Mouse (Mus musculus): ENCODE measurements around the gene Ube2f.
A peak's percentile ranks its signal among the peaks of the same experiment; 100 is the strongest.

Ube2f gene

GRCm38 (mm10) chr1:91249564-91250414 is at the start of gene Ube2f:
TSS of gene Ube2f (plus strand) at chr1:91250304.
- DNase-seq (ENCODE audit: inconsistent age in 2 of 2, low spot score in 1 of 2) = peak; percentile 96 to 97

- DNase-seq (ENCODE audit: inconsistent age in 2 of 2, low spot score in 1 of 2) = no peak
These were observed 49.0 kb upstream of the Ube2f start for GRCm38 (mm10) chr1:91201122-91201521.

- DNase-seq (ENCODE audit: inconsistent age in 2 of 2, low spot score in 1 of 2) = no peak
These were observed 45.8 kb upstream of the Ube2f start for GRCm38 (mm10) chr1:91204221-91204765.

DNA sequence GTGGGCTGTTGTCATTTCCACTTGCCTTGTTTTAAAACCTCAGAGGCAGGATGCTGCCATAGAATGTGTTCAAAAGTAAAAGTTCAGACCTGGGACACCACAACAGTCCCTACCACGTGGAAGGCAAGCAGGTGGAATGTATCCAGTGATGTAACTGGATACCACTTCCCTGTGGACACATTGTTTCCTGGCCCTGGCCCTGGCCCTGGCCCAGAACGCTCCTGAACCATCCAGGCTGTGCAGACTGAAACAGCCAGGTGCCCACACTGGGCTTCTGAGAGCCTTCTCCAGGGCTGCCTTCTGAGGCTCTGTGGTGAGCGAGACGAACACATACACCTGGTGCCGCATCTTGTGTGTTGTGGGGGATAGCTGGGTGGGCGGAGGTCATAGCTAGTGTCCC is 44.5 kb upstream of the Ube2f start:
- DNase-seq (ENCODE audit: inconsistent age in 2 of 2, low spot score in 1 of 2) = no peak

DNA sequence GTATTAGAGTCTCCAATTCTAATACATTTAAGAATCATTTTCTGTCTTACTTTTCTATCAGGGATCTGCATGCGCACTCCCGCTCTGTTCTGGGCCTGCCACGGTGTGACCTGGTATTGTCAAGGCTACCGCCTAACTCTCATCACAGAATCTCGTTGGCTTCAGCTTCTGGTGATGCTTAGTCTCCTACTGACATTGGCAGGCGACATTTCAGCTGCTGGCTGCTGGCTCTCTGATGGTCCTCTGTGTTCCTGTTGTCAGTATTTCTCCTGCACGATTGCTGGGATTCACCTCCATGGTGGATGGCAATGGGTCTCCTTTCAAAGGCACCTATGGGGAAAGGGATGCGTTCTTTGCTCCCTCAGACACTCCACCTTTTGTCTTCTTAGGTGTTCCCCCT is 43.8 kb upstream of the Ube2f start:
- no peak for DNase-seq (ENCODE audit: inconsistent age in 2 of 2, low spot score in 1 of 2)

- DNase-seq (ENCODE audit: inconsistent age in 2 of 2, low spot score in 1 of 2) = no peak
These were observed 43.2 kb upstream of the Ube2f start for GRCm38 (mm10) chr1:91206873-91207272.

- peak in 1 of 2 experiments; percentile 54 for DNase-seq (ENCODE audit: inconsistent age in 2 of 2, low spot score in 1 of 2)
These were observed 42.6 kb upstream of the Ube2f start for GRCm38 (mm10) chr1:91207334-91208074.

DNA sequence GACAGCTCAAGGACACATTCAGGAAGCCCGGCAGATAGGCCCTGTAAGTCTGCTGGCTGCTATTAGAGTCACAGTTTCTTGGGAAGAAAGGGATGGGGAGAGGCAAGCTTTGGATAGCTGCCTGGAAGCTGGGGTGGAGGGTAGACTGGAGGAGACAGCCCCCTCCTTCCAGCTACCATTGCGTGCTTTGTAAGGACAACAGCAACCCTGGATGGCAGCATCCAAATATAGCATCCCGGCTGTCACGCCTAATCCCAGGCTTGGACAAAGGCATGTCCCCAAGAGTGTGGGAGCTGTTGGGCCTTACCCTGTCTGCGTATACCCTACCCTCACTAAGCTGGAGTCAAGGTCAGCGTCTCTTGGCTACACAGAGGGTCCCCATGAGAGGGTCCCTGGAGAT is 40.8 kb upstream of the Ube2f start:
- DNase-seq (ENCODE audit: inconsistent age in 2 of 2, low spot score in 1 of 2) = no peak

- DNase-seq (ENCODE audit: inconsistent age in 2 of 2, low spot score in 1 of 2) = peak; percentile 28 to 79
These were observed 40.3 kb upstream of the Ube2f start for GRCm38 (mm10) chr1:91209785-91210184.

GRCm38 (mm10) chr1:91211099-91211498 is 39.0 kb upstream of the Ube2f start:
- peak; percentile 42 to 80 for DNase-seq (ENCODE audit: inconsistent age in 2 of 2, low spot score in 1 of 2)

DNA sequence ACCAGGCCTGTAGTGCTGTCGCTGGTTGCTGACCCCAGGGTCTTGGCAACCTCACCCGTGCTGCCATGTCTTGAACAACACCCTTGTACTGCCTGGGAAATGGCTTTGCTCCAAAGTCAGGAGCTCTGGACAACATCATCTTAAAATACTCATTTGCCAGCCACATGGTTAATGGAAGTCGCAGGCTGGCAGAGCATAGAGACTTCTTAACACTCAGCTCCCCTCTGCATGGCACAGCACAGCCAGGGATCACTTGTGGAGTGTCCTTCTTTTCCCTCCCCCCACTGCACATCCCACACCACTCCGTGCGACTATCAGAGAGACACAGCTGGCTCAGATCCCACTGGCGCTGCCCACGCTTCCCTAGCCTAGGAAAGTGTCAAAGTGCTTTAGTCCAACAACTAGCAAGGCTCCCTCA is 38.5 kb upstream of the Ube2f start:
- DNase-seq (ENCODE audit: inconsistent age in 2 of 2, low spot score in 1 of 2) = no peak

DNA sequence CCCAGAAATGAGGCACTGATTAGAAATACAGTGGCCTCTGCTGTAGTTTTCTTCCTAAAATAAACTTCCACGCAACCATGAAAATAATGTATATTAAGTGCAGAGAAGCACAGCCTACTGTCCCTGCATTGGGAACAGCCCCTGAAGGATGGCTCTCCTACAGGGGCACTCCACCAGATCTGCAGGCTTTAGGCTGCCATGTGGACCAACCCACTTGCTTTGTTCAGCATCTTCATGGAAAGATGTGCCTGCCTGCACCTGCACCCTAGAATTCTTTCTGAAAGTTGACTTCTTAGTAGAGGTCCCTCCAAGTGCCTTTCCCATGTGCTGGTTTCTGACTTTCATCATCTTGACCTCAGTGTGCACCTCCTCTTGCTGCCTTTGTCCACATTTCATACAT is 34.8 kb upstream of the Ube2f start:
- no peak for DNase-seq (ENCODE audit: inconsistent age in 2 of 2, low spot score in 1 of 2)

DNA sequence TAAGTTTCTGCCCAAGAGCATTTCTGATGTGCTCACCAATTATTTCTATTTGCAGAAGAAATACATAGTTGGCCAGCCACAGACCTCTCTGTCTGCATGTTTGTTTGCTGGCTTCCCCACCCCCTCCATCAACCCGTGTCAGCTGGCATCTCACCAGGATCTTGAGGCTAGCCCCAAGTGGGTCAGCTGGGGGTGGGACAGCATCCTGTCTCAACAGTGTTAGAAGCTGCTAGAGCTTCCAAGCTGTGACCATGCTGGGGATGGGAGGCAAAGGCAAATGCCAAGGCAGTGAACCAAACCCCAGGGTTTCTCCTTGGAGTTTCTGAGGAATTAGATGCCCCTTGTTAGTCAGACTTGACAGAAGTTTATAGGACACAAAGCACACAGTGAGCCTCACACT is 34.1 kb upstream of the Ube2f start:
- DNase-seq (ENCODE audit: inconsistent age in 2 of 2, low spot score in 1 of 2) = no peak

- DNase-seq (ENCODE audit: inconsistent age in 2 of 2, low spot score in 1 of 2) = no peak
These were observed 33.4 kb upstream of the Ube2f start for GRCm38 (mm10) chr1:91216504-91217267.

GRCm38 (mm10) chr1:91219641-91220321 is 30.3 kb upstream of the Ube2f start:
- peak; percentile 58 to 79 for DNase-seq (ENCODE audit: inconsistent age in 2 of 2, low spot score in 1 of 2)

DNA sequence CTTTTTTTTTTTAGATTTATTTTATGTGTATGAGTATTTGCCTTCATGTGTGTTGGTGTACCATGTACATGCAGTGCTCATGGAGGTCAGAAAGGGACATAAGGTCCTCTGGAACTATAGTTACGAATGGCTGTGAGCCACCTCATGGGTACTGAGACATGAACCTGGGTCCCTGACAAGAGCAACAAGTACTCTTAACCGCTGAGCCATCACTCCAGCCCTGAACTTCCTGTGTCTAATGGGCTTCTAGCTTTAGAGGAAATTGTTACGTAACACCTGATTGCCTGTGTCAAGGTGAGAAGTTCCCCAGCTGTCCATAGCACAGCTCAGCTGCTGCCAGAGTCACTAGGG is 29.8 kb upstream of the Ube2f start:
- peak in 1 of 2 experiments; percentile 40 for DNase-seq (ENCODE audit: inconsistent age in 2 of 2, low spot score in 1 of 2)

DNA sequence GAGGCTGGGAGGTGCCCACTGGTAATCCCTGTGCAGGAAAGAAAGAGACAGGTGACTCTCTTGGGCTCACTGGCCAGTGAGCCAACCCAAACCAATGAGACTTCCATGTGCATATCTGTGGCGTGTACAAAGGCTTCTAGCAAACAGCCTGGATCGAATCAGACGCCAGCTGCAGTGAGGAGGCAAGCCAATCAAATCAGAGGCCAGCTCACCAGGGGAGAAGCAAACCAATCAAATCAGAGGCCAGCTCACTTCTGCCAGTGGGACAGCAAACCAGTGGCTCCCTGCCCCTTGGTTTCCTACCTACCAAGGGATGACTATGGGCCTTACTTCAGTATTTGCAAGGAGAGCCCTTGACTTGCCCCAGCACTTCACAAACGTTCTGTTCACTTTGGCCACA is 23.5 kb upstream of the Ube2f start:
- no peak for DNase-seq (ENCODE audit: inconsistent age in 2 of 2, low spot score in 1 of 2)

DNA sequence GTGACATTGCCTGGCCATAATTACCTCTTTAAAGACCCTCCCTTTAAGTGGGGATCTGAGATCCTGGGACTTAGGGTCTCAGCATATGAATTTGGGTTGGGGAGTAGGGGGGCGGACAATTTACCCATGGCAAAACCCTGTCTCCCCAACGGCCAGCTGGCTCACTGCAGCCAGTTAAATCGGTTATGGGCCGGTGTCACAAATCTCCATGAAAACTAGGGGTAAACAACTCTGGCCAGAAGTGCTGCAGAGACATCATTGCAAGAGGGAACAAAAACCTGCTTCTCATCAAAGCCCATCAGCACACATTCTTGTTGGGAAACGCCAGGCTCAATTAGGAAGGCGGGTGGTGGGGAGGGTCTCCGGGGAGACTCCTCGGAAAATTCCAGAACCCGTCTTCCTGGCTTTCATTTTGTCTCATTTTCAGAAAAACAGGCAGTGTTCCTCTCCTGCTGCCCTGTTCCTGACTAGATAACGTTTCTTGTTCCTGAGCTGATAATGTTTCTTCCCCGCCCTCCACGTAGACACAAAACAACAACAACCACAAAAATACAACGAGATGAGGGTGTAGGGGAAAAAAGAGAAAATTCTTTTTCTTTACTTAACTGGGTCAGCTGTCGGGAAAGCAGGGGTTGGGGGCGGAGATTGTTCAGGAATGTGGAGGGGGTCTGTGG is 22.6 kb upstream of the Ube2f start:
- DNase-seq (ENCODE audit: inconsistent age in 2 of 2, low spot score in 1 of 2) = no peak

GRCm38 (mm10) chr1:91231142-91231541 is 19.0 kb upstream of the Ube2f start:
- no peak for DNase-seq (ENCODE audit: inconsistent age in 2 of 2, low spot score in 1 of 2)

DNA sequence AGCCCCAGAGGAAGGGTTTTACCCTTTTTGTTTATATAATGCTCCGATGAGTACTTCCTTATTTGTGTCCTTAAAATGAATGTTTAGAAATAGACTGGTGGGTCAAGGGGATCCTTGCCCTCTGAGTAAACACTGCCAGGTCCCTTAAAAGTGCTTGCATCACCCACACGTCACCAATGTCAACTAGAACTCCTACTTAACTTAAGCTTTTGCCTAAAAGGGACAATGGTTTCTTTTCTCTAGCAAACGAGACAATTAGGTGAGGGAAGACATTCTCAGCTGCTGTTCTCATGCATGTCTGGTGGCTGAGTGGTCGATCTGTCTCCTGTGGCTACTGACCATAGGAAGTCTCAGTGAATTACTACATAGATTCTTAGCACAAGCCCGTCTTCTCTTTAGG is 18.2 kb upstream of the Ube2f start:
- DNase-seq (ENCODE audit: inconsistent age in 2 of 2, low spot score in 1 of 2) = no peak
